Mouse (Mus musculus): ENCODE measurements around the gene Card11. TPM values are rescaled to one million over a fixed set of nuclear protein-coding genes. Genes with fewer than 3 reads are reported as not detected.

Card11 gene
- total RNA-seq, 2 experiments from 2014 or later = 0.31 to 0.36 TPM

DNA sequence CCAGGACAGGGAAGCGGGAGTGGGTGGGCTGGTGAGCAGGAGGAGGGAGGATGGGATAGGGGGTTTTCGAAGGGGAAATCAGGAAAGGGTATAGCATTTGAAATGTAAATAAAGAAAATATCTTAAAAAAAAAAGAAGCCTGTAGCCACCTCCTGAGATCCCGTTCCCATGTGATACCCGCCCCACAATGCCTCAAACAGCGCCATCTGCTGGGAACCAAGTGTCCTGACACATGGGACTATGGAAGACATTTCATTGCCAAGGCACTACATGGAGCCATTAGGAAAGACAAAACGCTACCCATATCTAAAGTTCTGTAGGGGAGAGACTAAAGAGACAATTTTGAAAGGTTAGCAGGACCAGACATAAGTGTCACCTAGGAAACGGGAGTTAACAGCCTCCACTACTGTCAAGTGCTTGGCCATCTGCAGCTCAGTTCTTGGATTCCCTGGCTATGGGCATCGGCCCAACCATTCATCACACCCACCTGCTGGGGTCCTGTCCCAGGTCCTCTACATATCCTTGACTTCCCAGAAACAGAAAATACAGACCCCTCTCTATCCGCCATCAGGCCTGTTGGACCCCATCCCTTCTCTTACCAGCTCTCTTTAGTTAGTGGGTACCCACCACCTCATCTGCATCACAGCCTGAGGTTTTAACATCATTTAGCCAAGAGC is 65.6 kb downstream of the Card11 start:
- DNase-seq (ENCODE audit: low spot score) = no peak
- intact Hi-C loops (cut with DNase I) = no loop called here

GRCm38 (mm10) chr5:140931523-140932229 is 68.7 kb downstream of the Card11 start:
- intact Hi-C loops (cut with DNase I) = no loop called here
- no peak for DNase-seq (ENCODE audit: low spot score)

GRCm38 (mm10) chr5:140918519-140918918 is 81.9 kb downstream of the Card11 start:
- intact Hi-C loops (cut with DNase I) = no loop called here

GRCm38 (mm10) chr5:140917807-140918206 is 82.6 kb downstream of the Card11 start:
- intact Hi-C loops (cut with DNase I) = no loop called here
- DNase-seq (ENCODE audit: low spot score) = no peak

More at GRCm38 (mm10) chr5:140918519-140918918, 81.9 kb downstream of the Card11 start:
- DNase-seq (ENCODE audit: low spot score) = no peak

- DNase-seq (ENCODE audit: low spot score) = no peak
- intact Hi-C loops (cut with DNase I) = no loop called here
Measured at GRCm38 (mm10) chr5:140910841-140911240, 89.5 kb downstream of the Card11 start.

- no peak for DNase-seq (ENCODE audit: low spot score)
- intact Hi-C loops (cut with DNase I) = no loop called here
Measured at GRCm38 (mm10) chr5:140900866-140901265, 99.5 kb downstream of the Card11 start.

DNA sequence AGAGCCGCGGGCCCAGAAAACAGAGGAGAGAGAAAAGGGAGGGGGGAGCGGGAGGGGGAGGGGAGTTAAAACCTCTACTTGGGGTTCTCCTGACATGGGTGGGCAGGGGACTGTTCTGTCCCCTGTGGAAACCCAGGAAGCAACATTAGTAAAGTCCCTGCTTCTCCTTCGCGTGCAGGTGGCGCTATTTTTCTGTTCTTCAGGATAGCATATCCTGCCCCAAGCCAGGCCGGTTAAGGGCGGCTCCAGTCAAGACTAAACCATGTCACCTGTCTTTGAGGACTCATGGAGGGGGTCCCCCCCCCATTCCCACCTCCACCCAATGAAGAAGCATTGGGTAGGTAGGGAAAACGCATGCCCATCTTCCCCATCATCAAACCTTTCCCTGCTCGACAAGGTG is 109.3 kb downstream of the Card11 start:
- intact Hi-C loops (cut with DNase I) = no loop called here
- no peak for DNase-seq (ENCODE audit: low spot score)

- intact Hi-C loops (cut with DNase I) = no loop called here
Measured at GRCm38 (mm10) chr5:140890050-140890449, 110.3 kb downstream of the Card11 start.

DNA sequence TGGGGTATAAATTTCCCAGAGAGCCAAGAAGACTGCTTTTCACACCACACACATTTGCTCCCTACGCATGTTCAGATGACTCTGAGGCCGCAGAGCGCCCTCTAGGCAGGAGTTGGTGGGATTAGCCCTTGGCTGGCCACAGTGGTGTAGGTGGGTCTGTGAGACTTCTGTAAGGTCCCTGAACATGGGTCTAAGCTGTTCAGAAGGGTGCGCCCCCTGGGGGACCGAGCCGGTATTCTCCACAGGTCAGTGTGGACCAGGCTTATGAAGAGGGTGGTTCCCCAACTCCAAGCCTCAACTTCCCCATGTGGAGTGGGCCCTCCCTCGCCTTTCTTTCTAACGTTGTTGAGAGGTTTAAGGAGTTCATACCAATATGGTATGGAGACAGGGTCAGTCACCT is 110.8 kb downstream of the Card11 start:
- DNase-seq (ENCODE audit: low spot score) = no peak
- intact Hi-C loops (cut with DNase I) = no loop called here

More at GRCm38 (mm10) chr5:140890050-140890449, 110.3 kb downstream of the Card11 start:
- DNase-seq (ENCODE audit: low spot score) = peak; percentile 20

DNA sequence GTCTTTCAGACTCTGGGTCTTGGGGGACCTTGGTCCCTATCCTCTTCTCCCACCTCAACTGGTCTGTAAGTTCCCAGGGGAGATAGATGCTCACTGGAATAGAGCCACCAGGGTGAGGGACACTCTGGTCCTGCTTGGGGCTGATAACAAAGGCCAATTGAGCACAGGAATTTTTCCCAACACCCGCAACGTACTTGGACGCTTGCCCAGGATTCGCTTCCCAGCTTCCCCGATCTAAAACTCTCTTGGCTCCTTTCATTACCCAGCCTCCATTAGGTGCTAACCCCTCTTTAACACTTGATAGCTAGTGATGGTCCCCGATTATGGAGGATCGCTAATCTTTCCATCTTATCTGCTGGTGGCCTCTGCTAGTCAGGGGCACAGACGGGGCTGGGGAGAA is 112.5 kb downstream of the Card11 start:
- intact Hi-C loops (cut with DNase I) = no loop called here
- DNase-seq (ENCODE audit: low spot score) = no peak

DNA sequence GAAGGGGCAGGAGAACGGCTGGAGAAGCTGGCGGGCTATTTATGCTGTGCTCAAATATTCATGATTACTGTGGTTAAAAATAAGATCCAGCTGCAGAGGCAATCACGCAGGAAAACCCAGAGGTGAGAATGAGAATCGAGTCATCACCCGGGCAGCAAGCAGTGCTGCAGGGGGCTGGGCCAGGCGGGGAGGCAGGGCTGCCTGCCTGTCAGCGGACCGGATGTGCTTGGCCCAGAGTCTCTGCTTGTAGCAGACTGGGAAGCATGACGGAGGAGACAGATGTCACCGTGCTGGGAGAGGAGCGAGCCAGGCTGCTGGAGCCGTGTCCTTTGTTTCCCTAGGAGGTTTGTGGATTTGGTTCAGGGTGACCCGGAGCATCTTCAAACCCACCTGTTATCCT is 115.4 kb downstream of the Card11 start:
- DNase-seq (ENCODE audit: low spot score) = no peak
- intact Hi-C loops (cut with DNase I) = no loop called here

- intact Hi-C loops (cut with DNase I) = no loop called here
- no peak for DNase-seq (ENCODE audit: low spot score)
Measured at GRCm38 (mm10) chr5:140882391-140882790, 118.0 kb downstream of the Card11 start.

DNA sequence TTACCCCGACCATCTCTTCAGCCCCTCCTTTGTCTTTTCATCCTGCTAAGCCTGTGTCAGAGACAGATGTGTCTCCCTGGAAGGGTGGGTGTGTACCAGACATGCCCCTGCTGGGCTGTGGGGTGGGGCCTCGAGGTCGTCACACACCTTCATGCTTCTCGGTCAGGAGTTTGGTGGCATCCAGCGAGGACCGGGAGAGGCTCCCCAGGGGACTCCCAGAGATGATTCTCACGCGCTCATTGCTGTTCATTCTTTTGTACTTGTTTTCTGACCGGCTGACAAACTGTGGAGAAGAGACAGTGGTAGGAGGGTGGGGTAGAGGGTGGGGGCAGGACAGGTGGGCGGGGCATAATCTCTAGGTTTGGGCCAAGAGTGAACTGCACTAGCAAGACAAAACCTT is 120.2 kb downstream of the Card11 start:
- intact Hi-C loops (cut with DNase I) = no loop called here
- DNase-seq (ENCODE audit: low spot score) = no peak

- intact Hi-C loops (cut with DNase I) = loop anchor here (10.0 kb wide), 1 partner anchor 196 kb away; no protein-coding TSS in a partner anchor
- DNase-seq (ENCODE audit: low spot score) = no peak
Measured at GRCm38 (mm10) chr5:140878644-140879043, 121.7 kb downstream of the Card11 start.

- intact Hi-C loops (cut with DNase I) = loop anchor here (10.0 kb wide), 1 partner anchor 201 kb away; no protein-coding TSS in a partner anchor
- DNase-seq (ENCODE audit: low spot score) = no peak
Measured at GRCm38 (mm10) chr5:140873736-140874307, 126.6 kb downstream of the Card11 start.

DNA sequence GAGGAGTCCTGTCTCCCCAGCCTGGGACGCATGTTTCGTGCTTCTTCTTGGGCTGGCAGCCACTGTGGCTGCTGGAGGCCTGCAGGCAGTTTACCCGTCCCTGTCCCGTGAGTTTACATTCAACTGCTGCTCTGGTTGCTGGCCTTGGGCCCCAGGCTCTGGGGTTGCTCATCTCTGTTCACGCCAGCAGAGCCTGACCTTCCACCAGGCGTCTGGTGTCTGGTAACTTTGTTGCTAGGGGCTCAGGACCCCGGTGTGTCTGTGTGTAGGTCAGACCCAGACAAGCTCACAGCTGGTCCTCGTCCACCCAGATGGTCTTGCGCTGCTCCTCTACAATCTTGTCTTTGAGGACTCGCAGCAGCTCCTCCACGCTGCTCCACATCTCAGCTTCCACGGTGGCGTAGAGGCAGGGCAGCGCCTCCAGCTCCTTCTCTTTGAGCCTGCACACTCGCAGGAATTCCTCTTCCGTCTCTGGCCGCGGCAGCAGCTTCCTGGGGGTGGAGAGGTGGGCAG is 127.3 kb downstream of the Card11 start:
- no peak for DNase-seq (ENCODE audit: low spot score)
- intact Hi-C loops (cut with DNase I) = loop anchor here (10.0 kb wide), 1 partner anchor 202 kb away; no protein-coding TSS in a partner anchor

DNA sequence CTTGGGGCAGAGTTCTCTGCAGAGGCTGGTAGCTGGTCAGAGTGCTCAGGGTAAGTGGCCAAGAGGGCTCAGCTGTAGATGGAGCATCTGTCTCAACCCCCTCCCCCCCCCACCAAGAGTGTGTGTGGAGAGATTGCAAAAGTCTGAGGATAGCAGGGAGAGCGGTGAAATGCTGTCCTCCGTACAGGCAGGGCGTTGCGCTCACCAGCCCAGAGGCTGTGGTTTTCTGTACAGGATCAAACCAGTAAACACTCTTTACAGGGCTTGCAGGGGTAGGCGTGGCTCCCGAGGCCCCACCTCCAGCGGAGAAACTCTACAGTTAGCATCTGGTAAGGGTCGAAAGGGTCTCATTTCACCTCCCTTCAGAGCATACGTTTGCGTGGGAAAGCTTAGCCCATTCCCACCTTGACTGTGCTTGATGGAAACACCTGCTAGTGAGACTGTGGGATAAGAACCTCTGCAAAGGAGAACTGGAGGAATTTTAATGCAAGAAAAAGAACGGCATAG is 127.8 kb downstream of the Card11 start:
- no peak for DNase-seq (ENCODE audit: low spot score)
- intact Hi-C loops (cut with DNase I) = loop anchor here (10.0 kb wide), 1 partner anchor 202 kb away; no protein-coding TSS in a partner anchor

- intact Hi-C loops (cut with DNase I) = loop anchor here (10.0 kb wide), 1 partner anchor 204 kb away; no protein-coding TSS in a partner anchor
Measured at GRCm38 (mm10) chr5:140871241-140871640, 129.1 kb downstream of the Card11 start.

DNA sequence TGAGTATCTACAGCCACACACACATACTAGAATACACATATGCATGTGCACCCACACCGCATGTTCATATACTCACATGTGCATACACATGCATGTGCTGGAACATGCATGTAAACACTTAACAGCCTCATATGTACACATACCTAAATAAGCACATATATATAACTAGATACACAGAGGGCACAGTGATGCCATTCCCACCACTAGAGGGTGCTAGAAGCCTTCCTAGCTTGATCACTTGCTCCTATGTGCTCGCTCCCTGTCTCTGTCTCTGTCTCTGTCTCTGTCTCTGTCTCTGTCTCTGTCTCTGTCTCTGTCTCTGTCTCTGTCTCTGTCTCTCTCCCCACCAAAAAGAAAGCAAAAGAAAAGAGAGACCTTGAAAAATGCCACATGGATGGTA is 131.3 kb downstream of the Card11 start:
- intact Hi-C loops (cut with DNase I) = loop anchor here (5.0 to 10.0 kb wide), 2 partner anchors 376 to 1448 kb away; partner anchors contain the start of gene Sdk1
- no peak for DNase-seq (ENCODE audit: low spot score)

More at GRCm38 (mm10) chr5:140871241-140871640, 129.1 kb downstream of the Card11 start:
- DNase-seq (ENCODE audit: low spot score) = no peak

GRCm38 (mm10) chr5:140859730-140860129 is 140.7 kb downstream of the Card11 start:
- DNase-seq (ENCODE audit: low spot score) = no peak
- intact Hi-C loops (cut with DNase I) = loop anchor here (10.0 kb wide), 1 partner anchor 385 kb away; the partner anchor contains the start of gene Sdk1
